Mouse (Mus musculus) cerebellum, adult 2 months (tissue): ENCODE measurements around the gene Srp68. TPM values are rescaled to one million over a fixed set of nuclear protein-coding genes. Genes with fewer than 3 reads are reported as not detected.

Experiments
- DNase-seq, 2 experiments: peaks; one replicate each; pipeline ENCODE4 v3.0.0; 2021
- H3K27ac ChIP-seq: fragments of 200-500 bp; 2 replicates; pipeline ENCODE4 v1.5.1; 2012; ENCODE audit warnings: low read length, control low read depth, inconsistent platforms; ENCODE audit not compliant: insufficient read depth
- H3K27me3 ChIP-seq: fragments of 200-500 bp; 2 replicates; pipeline ENCODE4 v1.6.1; 2012; ENCODE audit warnings: inconsistent platforms, mild to moderate bottlenecking, low read length, moderate library complexity; ENCODE audit not compliant: control insufficient read depth, insufficient read depth
- H3K4me1 ChIP-seq: fragments of 200-500 bp; 2 replicates; pipeline ENCODE4 v1.6.1; 2011; ENCODE audit warnings: low read length; ENCODE audit not compliant: control insufficient read depth, insufficient read depth
- H3K4me3 ChIP-seq: fragments of 200-500 bp; replicated peaks from 2 replicates; pipeline ENCODE3; 2011; ENCODE audit warnings: mild to moderate bottlenecking, low read depth, low read length, control low read depth; ENCODE audit not compliant: insufficient read depth
- CTCF ChIP-seq: fragments of 200-500 bp; IDR thresholded peaks from 2 replicates; pipeline ENCODE4 v1.5.1; 2011; ENCODE audit warnings: low read depth, mild to moderate bottlenecking, control low read depth, low read length, moderate library complexity, borderline replicate concordance; ENCODE audit not compliant: insufficient read depth
- POLR2A ChIP-seq: fragments of 200-500 bp; IDR thresholded peaks from 2 replicates; pipeline ENCODE4 v1.6.1; 2011; ENCODE audit warnings: low read length, control low read depth, borderline replicate concordance; ENCODE audit not compliant: insufficient read depth
- WGBS: fragments of 180-500 bp; shearing (Covaris S2); methylation state at CpG from one replicate; pipeline ENCODE4 v1.1.7; 2018; 5-methylcytosine and 5-hydroxymethylcytosine counted together
- polyA plus RNA-seq: library from polyadenylated mRNA; depleted of rRNA; stranded (reverse); fragments of >200 nt; gene quantifications from 2 replicates; pipeline ENCODE4 v1.2.3, GENCODE M21; 2012; rRNA removed

The Srp68 gene
- 76.4 and 79.2 TPM in 2 replicates for polyA plus RNA-seq

DNA sequence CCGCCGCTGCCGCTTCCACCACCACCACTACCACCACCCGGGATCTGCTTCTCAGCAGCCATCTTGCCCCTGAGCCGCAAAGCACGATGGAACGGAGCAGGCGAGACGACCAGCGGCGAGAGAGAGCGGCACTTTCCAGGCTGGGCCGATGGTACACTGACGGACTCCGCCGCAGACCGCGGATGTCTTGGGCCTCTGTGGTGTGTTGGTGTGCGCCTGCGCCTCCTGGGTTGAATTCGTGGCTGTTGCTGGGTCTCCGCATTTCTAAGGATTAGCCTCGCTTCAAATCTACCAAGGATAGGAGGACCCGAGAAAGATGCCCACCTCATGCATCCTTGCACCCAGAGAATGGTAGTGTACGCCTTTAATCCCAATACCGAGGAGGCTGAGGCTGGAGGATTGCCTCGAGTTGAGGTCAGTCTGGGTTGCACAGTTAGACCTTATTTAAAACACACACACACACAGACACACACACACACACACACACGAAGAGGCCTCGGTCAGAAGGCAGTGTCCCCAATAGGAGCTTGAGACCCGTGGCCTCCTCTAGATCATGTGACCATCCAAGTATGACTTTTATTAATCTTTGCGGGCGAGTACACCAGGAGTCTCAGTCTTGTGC is at the start of gene Srp68:
Gene Srp68, minus strand, starts transcription at position 173 of the 622 bp plus-strand sequence.
- Histone ChIP-seq H3K4me1 (peaks cover 6% of the 10 kb centered on the region), H3K4me3 (peak within 1 kb of the TSS; percentile 94), H3K27me3 (no peaks in the 10 kb centered on the region), H3K27ac (peak within 1 kb of the TSS; percentile 86)
- DNase-seq: peak; percentile 94
- under 1% methylated on average over 32 of the region's 32 CpGs for WGBS
- peak; percentile 93 for TF ChIP-seq POLR2A
- no peak for TF ChIP-seq CTCF

DNA sequence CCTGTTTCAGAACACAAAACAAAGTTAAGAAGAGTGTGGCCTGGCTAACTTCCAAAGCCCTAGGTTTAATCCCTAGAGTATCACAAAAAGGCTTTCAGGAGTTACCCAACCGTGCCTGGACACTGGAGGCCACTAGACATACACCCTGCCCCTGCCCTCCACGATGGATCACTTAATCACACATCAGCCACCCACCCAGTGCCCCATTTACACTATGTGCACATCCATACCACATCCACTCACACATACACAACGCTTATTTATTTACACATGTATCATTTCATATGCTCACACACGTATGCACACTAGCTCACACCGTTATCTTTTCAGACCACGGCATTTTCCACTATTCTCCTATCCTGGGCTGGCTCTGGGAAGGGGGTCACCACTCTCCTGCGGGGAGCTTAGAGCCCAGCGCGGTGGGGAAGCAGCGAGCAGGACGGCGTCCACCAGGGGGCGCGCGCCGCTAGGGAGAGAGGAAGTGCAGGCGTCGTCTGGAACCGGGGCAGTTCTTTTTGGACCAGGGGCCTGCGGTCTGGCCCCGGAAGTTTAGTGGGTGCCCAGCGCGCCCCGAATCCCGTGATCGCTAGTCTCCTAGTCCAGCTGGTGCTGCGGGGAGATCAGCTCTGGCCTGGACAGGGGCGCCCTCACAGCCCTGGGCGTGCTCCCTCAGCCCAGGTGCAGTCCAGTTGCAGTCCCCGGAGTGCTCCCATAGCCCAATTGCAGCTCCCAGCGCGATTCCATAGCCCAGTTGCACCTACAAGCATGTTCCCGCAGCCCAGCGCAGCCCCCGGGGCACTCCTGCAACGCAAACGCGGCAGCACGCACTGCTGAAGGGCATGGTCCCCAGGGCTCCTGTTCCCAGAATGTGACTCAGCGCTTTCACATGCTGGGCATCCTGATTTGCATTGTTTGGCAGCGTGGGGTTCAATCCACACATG is 45.0 kb upstream of the Srp68 start:
- DNase-seq: peak; percentile 70 to 85
- no peaks in the 10 kb centered on the region for H3K27me3 ChIP-seq
- H3K27ac ChIP-seq: no peak overlapping the region
- TF ChIP-seq POLR2A (no peak), CTCF (peak; percentile 88)
- H3K4me1 ChIP-seq: peaks cover 4% of the 10 kb centered on the region; the same call in 1 of the 2 replicates
- H3K4me3 ChIP-seq: peak overlapping the region; percentile 14
- 3% methylated on average over 41 of the region's 41 CpGs for WGBS

DNA sequence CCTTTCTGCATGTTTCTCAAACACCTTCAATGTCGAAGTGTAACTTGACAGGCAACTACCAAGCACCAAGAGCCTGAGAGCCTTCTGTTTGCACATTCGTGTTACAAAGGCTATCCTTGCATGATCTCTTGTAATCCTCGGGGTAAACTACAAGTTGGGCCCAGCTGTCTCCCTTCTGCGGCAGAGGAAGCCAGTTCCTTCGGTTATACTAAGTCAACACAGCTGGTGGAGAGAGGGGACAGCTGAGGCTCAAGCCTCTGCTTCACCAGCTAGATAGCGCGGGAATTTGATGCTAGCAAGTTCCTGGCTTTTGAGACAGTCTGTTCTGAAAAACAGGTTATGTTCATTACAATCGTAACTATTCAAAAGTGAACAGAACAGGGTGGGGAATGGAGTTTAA is 38.3 kb upstream of the Srp68 start:
- H3K4me1 ChIP-seq: no peaks in the 10 kb centered on the region
- 65% methylated on average over 8 of the region's 8 CpGs for WGBS

DNA sequence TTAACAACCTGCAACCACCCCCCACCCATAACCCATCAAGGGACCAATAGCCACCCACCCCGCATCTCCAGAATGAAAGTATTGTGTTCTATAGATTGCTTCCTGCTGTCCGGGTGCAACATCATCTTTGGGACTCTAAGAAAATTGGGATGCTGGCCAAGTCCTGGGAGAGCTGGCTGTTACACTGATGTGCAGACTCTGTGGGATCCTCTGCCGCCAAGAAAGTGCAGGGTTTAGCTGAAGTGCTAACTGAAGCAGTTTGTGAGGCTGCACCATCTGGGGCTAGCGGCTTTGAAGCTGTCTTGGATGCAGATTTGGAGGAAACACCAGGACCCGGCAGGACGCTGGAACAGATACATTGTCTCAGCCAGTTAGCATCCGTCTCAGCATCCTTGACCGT is 37.2 kb upstream of the Srp68 start:
- H3K4me1 ChIP-seq: no peaks in the 10 kb centered on the region
- H3K4me3 ChIP-seq: no peak overlapping the region
- H3K27ac ChIP-seq: no peak overlapping the region
- no peak for DNase-seq
- no peaks in the 10 kb centered on the region for H3K27me3 ChIP-seq
- TF ChIP-seq CTCF: no peak
- TF ChIP-seq POLR2A: no peak
- WGBS: 22% methylated on average over 8 of the region's 8 CpGs

More for the DNA sequence above, 38.3 kb upstream of the Srp68 start:
- no peaks in the 10 kb centered on the region for H3K27me3 ChIP-seq
- H3K4me3 ChIP-seq: no peak overlapping the region
- no peak overlapping the region for H3K27ac ChIP-seq
- no peak for TF ChIP-seq POLR2A
- no peak for TF ChIP-seq CTCF
- no peak for DNase-seq

DNA sequence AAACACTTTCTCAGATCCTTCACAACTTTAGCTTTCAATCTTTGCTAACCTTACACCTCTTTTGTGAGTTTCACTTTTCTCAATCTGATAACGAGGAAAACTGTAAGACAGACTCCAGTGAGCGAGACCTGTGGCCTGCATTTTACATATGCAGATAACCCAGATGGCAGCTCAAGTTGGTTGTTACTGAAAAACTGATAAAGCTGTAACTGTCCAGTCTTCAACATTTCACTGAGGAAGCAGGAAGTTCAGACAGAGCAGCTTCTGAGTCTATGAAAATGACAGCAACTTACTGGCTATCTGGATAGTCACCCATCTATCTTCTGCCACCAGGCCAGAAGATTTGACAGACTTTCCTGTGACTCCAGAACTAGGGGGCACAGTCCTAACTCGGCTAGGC is 35.6 kb upstream of the Srp68 start:
- H3K4me1 ChIP-seq: peaks cover 2% of the 10 kb centered on the region; the same call in 1 of the 2 replicates
- no peaks in the 10 kb centered on the region for H3K27me3 ChIP-seq
- no peak overlapping the region for H3K4me3 ChIP-seq
- no peak overlapping the region for H3K27ac ChIP-seq
- 84% methylated on average over 3 of the region's 3 CpGs for WGBS
- TF ChIP-seq CTCF (no peak), POLR2A (no peak)
- no peak for DNase-seq

DNA sequence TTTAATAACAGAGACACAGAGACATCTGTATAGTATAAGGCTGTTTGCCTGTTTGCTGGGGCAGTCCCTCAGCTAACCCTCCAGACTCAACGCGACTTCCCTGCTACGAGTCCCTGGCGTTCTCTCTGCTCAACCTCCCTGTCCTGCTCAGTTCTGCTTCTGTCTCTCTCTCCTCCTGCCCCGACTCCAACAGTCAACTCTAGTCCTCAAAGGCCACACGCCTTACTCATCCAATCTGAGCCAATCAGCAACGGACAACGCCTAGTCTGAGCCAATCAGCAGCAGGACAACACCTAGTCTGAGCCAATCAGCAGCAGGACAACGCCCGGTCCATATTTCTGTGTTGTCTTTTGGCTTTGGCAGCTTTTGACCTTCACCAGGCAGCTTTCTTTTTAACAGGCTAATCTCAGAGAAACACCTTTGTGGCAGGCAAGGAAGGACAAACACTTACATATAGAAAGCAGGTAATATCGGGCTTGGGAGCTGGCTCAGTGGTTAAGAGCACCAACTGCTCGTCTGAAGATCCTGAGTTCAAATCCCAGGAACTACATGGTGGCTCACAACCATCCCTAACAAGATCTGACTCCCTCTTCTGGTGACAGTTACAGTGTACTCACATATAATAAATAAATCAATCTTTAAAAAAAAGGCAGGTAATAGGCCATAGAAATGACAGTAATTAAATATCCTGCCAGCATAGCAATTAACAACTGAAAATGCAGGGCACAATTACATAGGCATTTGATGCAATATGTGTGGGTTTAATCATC is 33.9 kb upstream of the Srp68 start:
- DNase-seq: no peak
- Histone ChIP-seq H3K4me1 (peaks cover 3% of the 10 kb centered on the region; the same call in 1 of the 2 replicates), H3K4me3 (no peak overlapping the region), H3K27ac (no peak overlapping the region), H3K27me3 (no peaks in the 10 kb centered on the region)
- TF ChIP-seq CTCF (no peak), POLR2A (no peak)
- WGBS: 94% methylated on average over 12 of the region's 12 CpGs

DNA sequence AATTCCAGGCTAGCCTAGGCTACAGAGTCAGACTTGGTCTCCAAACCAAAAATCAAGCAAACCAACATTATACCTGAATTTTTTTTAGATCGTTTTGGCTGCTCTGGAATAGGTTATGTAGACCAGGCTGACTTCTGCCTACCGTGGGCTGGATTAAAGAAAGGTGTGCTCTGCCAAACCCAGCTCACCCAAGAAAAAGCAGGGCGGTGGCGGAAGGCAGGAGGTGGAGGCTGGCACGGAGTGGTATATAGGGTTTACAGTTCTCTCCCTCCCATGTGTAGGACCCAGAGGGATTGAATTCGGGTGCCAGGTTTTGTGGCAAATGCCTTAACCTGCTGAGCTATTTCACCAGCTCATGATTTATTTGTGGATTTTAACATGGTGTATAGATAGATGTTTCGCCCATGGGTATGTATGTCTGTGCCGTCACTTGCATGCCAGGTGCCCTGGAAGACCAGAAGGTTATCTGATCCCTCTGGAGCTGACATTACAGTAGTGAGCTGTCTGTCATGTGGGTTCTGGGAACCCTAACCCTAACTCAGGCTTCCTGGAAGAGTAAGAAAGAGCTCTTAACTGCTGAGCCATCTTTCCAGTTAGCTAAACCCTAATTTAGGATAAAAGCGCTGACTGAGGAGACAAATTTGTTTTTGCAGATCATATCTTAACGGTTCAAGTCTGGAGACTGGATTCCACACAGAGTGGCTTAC is 33.2 kb upstream of the Srp68 start, which contains the start of gene Exoc7:
Gene Exoc7, minus strand, starts transcription at position 215 of the 707 bp plus-strand sequence.
- H3K4me1 ChIP-seq: peaks cover 3% of the 10 kb centered on the region; the same call in 1 of the 2 replicates
- no peak for DNase-seq
- no peaks in the 10 kb centered on the region for H3K27me3 ChIP-seq
- peak within 1 kb of the TSS; percentile 40 for H3K27ac ChIP-seq
- 84% methylated on average over 10 of the region's 10 CpGs for WGBS
- H3K4me3 ChIP-seq: peak within 1 kb of the TSS; percentile 82
- TF ChIP-seq CTCF (no peak), POLR2A (no peak)
